Mouse (Mus musculus): ENCODE measurements around the gene Fig4.

DNA sequence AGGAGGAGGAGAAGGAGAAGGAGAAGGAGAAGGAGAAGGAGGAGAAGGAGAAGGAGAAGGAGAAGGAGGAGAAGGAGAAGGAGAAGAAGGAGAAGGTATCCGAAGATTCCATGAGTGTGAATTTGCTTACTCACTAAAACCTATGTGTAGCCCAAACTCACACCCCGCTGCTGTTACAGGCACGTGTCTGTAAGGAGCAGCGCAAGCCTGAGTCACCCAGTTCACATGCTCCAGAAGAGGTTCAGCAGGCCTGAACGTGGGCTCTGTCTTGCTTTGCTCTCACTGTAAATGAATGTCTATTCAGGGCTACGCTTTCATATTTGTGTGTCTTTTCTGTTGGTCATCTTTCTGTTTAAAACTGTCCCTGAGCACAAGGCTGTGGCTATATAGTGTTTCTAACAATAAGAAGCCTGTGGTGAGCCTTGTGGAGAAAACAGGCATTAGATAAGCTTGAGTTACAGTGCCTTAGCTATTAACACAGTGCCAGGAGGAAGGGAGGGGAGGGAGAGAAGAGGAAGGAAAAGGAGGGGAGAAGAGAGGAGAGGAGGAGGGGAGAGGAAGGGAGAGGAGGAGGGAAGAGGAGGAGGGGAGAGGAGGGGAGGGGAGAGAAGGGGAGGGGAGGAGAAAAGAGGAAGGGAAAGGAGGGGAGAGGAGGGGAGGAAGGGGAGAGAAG is 71.8 kb downstream of the Fig4 start:
- TF ChIP-seq CTCF (IDR thresholded peaks at IDR 0.05; ENCODE audit: low read depth) (no peak), EP300 (optimal IDR thresholded peaks at IDR 0.05) (no peak)

All from stomach, postnatal 0 days (tissue).